Mouse (Mus musculus) CH12.LX (cell line): ENCODE results near the gene Zc3h7a. TPM values are rescaled to one million over a fixed set of nuclear protein-coding genes. Genes with fewer than 3 reads are reported as not detected.

Experiments
- DNase-seq: peaks from one replicate; pipeline ENCODE4 v3.0.0-alpha.2; 2013; ENCODE audit errors: extremely low read depth
- H3K27ac ChIP-seq: 2 replicates; pipeline ENCODE4 v1.5.1; 2012; ENCODE audit warnings: low read depth, mild to moderate bottlenecking, control low read depth, moderate library complexity; ENCODE audit not compliant: insufficient read depth
- H3K27me3 ChIP-seq: replicated peaks from 2 replicates; pipeline ENCODE3; 2012; ENCODE audit warnings: inconsistent platforms
- H3K36me3 ChIP-seq, 2 experiments: replicated peaks in 1 of 2; 2 replicates each; pipeline versions ENCODE3 to v1.6.1; 2012; ENCODE audit warnings: inconsistent platforms in 1 of 2, low read length in 1 of 2, mild to moderate bottlenecking in 1 of 2, mixed read lengths in 1 of 2, moderate library complexity in 1 of 2; ENCODE audit not compliant: control insufficient read depth in 1 of 2, insufficient read depth in 1 of 2
- H3K4me1 ChIP-seq, 2 experiments: 2 replicates each; pipeline ENCODE4 v1.6.1; 2012; ENCODE audit warnings: inconsistent platforms in 1 of 2, moderate library complexity in 1 of 2; ENCODE audit not compliant: insufficient read depth in 2 of 2, control insufficient read depth in 1 of 2
- H3K4me2 ChIP-seq: 2 replicates; pipeline ENCODE4 v1.6.1; 2012; ENCODE audit warnings: low read depth, mild to moderate bottlenecking, control low read depth; ENCODE audit not compliant: poor library complexity, insufficient read depth, severe bottlenecking
- H3K4me3 ChIP-seq, 3 experiments: fragments of 150-350 bp in 1 of 3; sonication (generic) in 1 of 3; replicated peaks in 1 of 3; 2 replicates each; pipeline versions ENCODE3 to v1.5.1; 2011 to 2012; ENCODE audit warnings: low read depth in 2 of 3, low read length in 2 of 3, mild to moderate bottlenecking in 2 of 3, moderate library complexity in 2 of 3, control low read depth in 1 of 3, improper control_type of control experiment in 1 of 3, inconsistent platforms in 1 of 3, mixed read lengths in 1 of 3; ENCODE audit not compliant: poor library complexity in 1 of 3
- H3K79me2 ChIP-seq: replicated peaks from 2 replicates; pipeline ENCODE4 v1.6.1; 2012; ENCODE audit warnings: mild to moderate bottlenecking, moderate library complexity; ENCODE audit not compliant: control insufficient read depth, poor library complexity, insufficient read depth, severe bottlenecking; ENCODE audit errors: extremely low read depth
- H3K9ac ChIP-seq: 2 replicates; pipeline ENCODE4 v1.6.1; 2012; ENCODE audit warnings: low read depth, mild to moderate bottlenecking, control low read depth, moderate library complexity; ENCODE audit not compliant: insufficient read depth
- H3K9me3 ChIP-seq: replicated peaks from 2 replicates; pipeline ENCODE3; 2012; ENCODE audit warnings: low read length, inconsistent platforms, mixed read lengths
- CHD1 ChIP-seq: IDR thresholded peaks from 2 replicates; pipeline ENCODE4 v1.6.1; 2012; ENCODE audit warnings: low read depth, low read length, improper control_type of control experiment, inconsistent platforms
- E2F4 ChIP-seq: IDR thresholded peaks from 2 replicates; pipeline ENCODE4 v1.6.1; 2011; ENCODE audit warnings: low read depth, low read length, improper control_type of control experiment; ENCODE audit not compliant: insufficient replicate concordance
- EP300 ChIP-seq: IDR thresholded peaks from 2 replicates; pipeline ENCODE4 v1.6.1; 2011; ENCODE audit warnings: low read length, improper control_type of control experiment
- JUN ChIP-seq: IDR thresholded peaks from 2 replicates; pipeline ENCODE4 v1.6.1; 2011; ENCODE audit warnings: low read depth, mild to moderate bottlenecking, low read length, improper control_type of control experiment, moderate library complexity; ENCODE audit not compliant: insufficient read depth
- KAT2A ChIP-seq: IDR thresholded peaks from 2 replicates; pipeline ENCODE4 v1.6.1; 2012; ENCODE audit warnings: low read length, improper control_type of control experiment, inconsistent platforms; ENCODE audit not compliant: insufficient replicate concordance
- MAFK ChIP-seq: IDR thresholded peaks from 2 replicates; pipeline ENCODE4 v1.6.1; 2011; ENCODE audit warnings: low read length, improper control_type of control experiment; ENCODE audit not compliant: insufficient replicate concordance
- MAZ ChIP-seq: IDR thresholded peaks from 2 replicates; pipeline ENCODE4 v1.6.1; 2012; ENCODE audit warnings: low read depth, mild to moderate bottlenecking, inconsistent platforms, low read length, improper control_type of control experiment, moderate library complexity
- MEF2A ChIP-seq: IDR thresholded peaks from 2 replicates; pipeline ENCODE4 v1.6.1; 2014; ENCODE audit warnings: low read depth, mild to moderate bottlenecking, inconsistent platforms, low read length, improper control_type of control experiment, borderline replicate concordance
- POLR2AphosphoS2 ChIP-seq: IDR thresholded peaks from 2 replicates; pipeline ENCODE4 v1.6.1; 2011; ENCODE audit warnings: low read depth, low read length, improper control_type of control experiment
- RAD21 ChIP-seq: IDR thresholded peaks from 2 replicates; pipeline ENCODE4 v1.6.1; 2011; ENCODE audit warnings: low read depth, mild to moderate bottlenecking, low read length, improper control_type of control experiment, moderate library complexity
- UBTF ChIP-seq: IDR thresholded peaks from 2 replicates; pipeline ENCODE4 v1.6.1; 2012; ENCODE audit warnings: low read depth, mild to moderate bottlenecking, inconsistent platforms, low read length, improper control_type of control experiment, moderate library complexity
- USF1 ChIP-seq: IDR thresholded peaks from 2 replicates; pipeline ENCODE4 v1.6.1; 2014; ENCODE audit warnings: low read depth, mild to moderate bottlenecking, inconsistent platforms, low read length, improper control_type of control experiment
- USF2 ChIP-seq: conservative IDR thresholded peaks from 2 replicates; pipeline ENCODE4 v1.6.1; 2011; ENCODE audit warnings: low read depth, low read length, improper control_type of control experiment
- dilution Hi-C: fragments of 300-500 bp; cut with MboI; formaldehyde crosslinking; loops from 2 replicates; pipeline ENCODE4 v1.14.3; 2020; ENCODE audit warnings: low sequenced_read_pairs; ENCODE audit not compliant: extremely low pct_unique_long_range_greater_than_20kb, extremely low pct_ligation_motif_present
- in situ Hi-C: fragments of 300-500 bp; cut with MboI; formaldehyde crosslinking; loops from 3 replicates; pipeline ENCODE4 v1.14.3; 2019; ENCODE audit warnings: low sequenced_read_pairs, low pct_ligation_motif_present, low pct_unique_long_range_greater_than_20kb, mixed read lengths
- polyA plus RNA-seq: library from polyadenylated mRNA; unstranded; fragments of >175 nt; gene quantifications from 2 replicates; pipeline ENCODE4 v1.2.1, GENCODE M21; 2012; ENCODE audit warnings: low read depth; ENCODE audit not compliant: insufficient read length
- total RNA-seq, 2 experiments: library from RNA; depleted of rRNA; stranded (reverse); fragments of 300-350 nt in 1 of 2; fragments of >200 nt in 1 of 2; gene quantifications; 2 replicates each; pipeline ENCODE4 v1.2.3; 2012 to 2014

The Zc3h7a gene
- total and polyA plus RNA-seq, 3 experiments, result 78.6 to 177 (median 177) TPM

- no peak overlapping the region for H3K4me3 ChIP-seq
- peaks cover 34% of the 10 kb centered on the region for H3K79me2 ChIP-seq
- peaks cover 6 to 40% of the 10 kb centered on the region in 2 experiments; a peak in 3 of 4 replicates for H3K4me1 ChIP-seq
- H3K9me3 ChIP-seq, result peaks cover 9% of the 10 kb centered on the region
- H3K27me3 ChIP-seq, result no peaks in the 10 kb centered on the region
- H3K36me3 ChIP-seq, result peaks cover 0 to 16% of the 10 kb centered on the region in 2 experiments
- DNase-seq, result no peak
- peak overlapping the region; percentile 99 for H3K4me2 ChIP-seq
- H3K9ac ChIP-seq, result peak overlapping the region; percentile 70
- TF ChIP-seq USF2 (no peak), EP300 (0 out of 2 replicates have a peak, but pooled peaks have one; percentile 7)
- dilution Hi-C loops, result no loop called here
- in situ Hi-C loops, result no loop called here
- no peak overlapping the region for H3K27ac ChIP-seq
Observed at GRCm38 (mm10) chr16:11177404-11177803, 1.2 kb upstream of the Zc3h7a start.

- Histone ChIP-seq H3K27me3 (no peaks in the 10 kb centered on the region), H3K9ac (peak overlapping the region; percentile 70), H3K4me2 (peak overlapping the region; percentile 99), H3K4me3 (peak overlapping the region; percentile 89 to 97 (median 92)), H3K36me3 (peaks cover 3 to 20% of the 10 kb centered on the region in 2 experiments), H3K4me1 (peaks cover 6 to 44% of the 10 kb centered on the region in 2 experiments; a peak in 3 of 4 replicates), H3K27ac (peak overlapping the region; percentile 48), H3K9me3 (peaks cover 9% of the 10 kb centered on the region), H3K79me2 (peaks cover 39% of the 10 kb centered on the region)
- DNase-seq, result no peak
- in situ Hi-C loops, result no loop called here
- TF ChIP-seq MEF2A (0 out of 2 replicates have a peak, but pooled peaks have one; percentile 12), RAD21 (no peak), USF1 (no peak), E2F4 (no peak), JUN (no peak), POLR2AphosphoS2 (no peak), CHD1 (0 out of 2 replicates have a peak, but pooled peaks have one; percentile 82), UBTF (no peak), MAZ (no peak), MAFK (no peak), KAT2A (no peak)
- dilution Hi-C loops, result no loop called here
Observed at GRCm38 (mm10) chr16:11176884-11177244, 671 bp upstream of the Zc3h7a start.
